Mouse (Mus musculus): ENCODE measurements at regions not wholly inside any gene's neighbourhood (a gene's known extent, or its start where the extent isn't known, plus 50 kb on each side); places are given as distances from the start of the nearest gene placed in this dataset.

- Histone ChIP-seq H3K79me2 (replicated peaks; ENCODE audit: control insufficient read depth, insufficient read depth, low read length) (no peaks in the 10 kb centered on the region), H3K36me3 (ENCODE audit: control insufficient read depth, insufficient read depth, low read length) (no peaks in the 10 kb centered on the region), H3K9ac (ENCODE audit: low read depth, low read length) (no peak overlapping the region), H3K27me3 (ENCODE audit: control insufficient read depth, insufficient read depth, low read length) (no peaks in the 10 kb centered on the region), H3K4me1 (ENCODE audit: control insufficient read depth, insufficient read depth, low read length) (no peaks in the 10 kb centered on the region), H3K4me3 (no peak overlapping the region), H3K27ac (no peak overlapping the region)
- WGBS, result 82% methylated on average over 8 of the region's 8 CpGs
- no peak for DNase-seq
- no peak for TF ChIP-seq POLR2A (IDR thresholded peaks at IDR 0.05; ENCODE audit: insufficient read depth, low read depth, low read length)
- no peak for TF ChIP-seq CTCF (IDR thresholded peaks at IDR 0.05)
- TF ChIP-seq EP300 (IDR thresholded peaks at IDR 0.05; ENCODE audit: insufficient read depth, low read depth, low read length), result no peak
- intact Hi-C loops (cut with DNase I), result no loop called here
Observed at GRCm38 (mm10) chr11:63507387-63507786, 378.6 kb downstream of the Pmp22 start.

- no peak overlapping the region for H3K27ac ChIP-seq
- H3K4me1 ChIP-seq (ENCODE audit: control insufficient read depth, insufficient read depth, low read length), result no peaks in the 10 kb centered on the region
- no peak overlapping the region for H3K9ac ChIP-seq (ENCODE audit: low read depth, low read length)
- no peak overlapping the region for H3K4me3 ChIP-seq
- TF ChIP-seq POLR2A (IDR thresholded peaks at IDR 0.05; ENCODE audit: insufficient read depth, low read depth, low read length) (no peak), CTCF (IDR thresholded peaks at IDR 0.05) (no peak), EP300 (IDR thresholded peaks at IDR 0.05; ENCODE audit: insufficient read depth, low read depth, low read length) (no peak)
- H3K36me3 ChIP-seq (ENCODE audit: control insufficient read depth, insufficient read depth, low read length), result no peaks in the 10 kb centered on the region
- no peaks in the 10 kb centered on the region for H3K27me3 ChIP-seq (ENCODE audit: control insufficient read depth, insufficient read depth, low read length)
- WGBS, result 82% methylated on average over 2 of the region's 2 CpGs
- H3K79me2 ChIP-seq (replicated peaks; ENCODE audit: control insufficient read depth, insufficient read depth, low read length), result no peaks in the 10 kb centered on the region
- no peak for DNase-seq
- intact Hi-C loops (cut with DNase I), result no loop called here
Observed at GRCm38 (mm10) chr11:63508727-63509126, 379.9 kb downstream of the Pmp22 start.

GRCm38 (mm10) chr11:63510611-63511010 lies 381.8 kb downstream of the Pmp22 start:
- H3K4me3 ChIP-seq, result no peak overlapping the region
- WGBS, result 84% methylated on average over 7 of the region's 7 CpGs
- H3K9ac ChIP-seq (ENCODE audit: low read depth, low read length), result no peak overlapping the region
- H3K27me3 ChIP-seq (ENCODE audit: control insufficient read depth, insufficient read depth, low read length), result no peaks in the 10 kb centered on the region
- H3K4me1 ChIP-seq (ENCODE audit: control insufficient read depth, insufficient read depth, low read length), result no peaks in the 10 kb centered on the region
- TF ChIP-seq CTCF (IDR thresholded peaks at IDR 0.05) (no peak), EP300 (IDR thresholded peaks at IDR 0.05; ENCODE audit: insufficient read depth, low read depth, low read length) (no peak), POLR2A (IDR thresholded peaks at IDR 0.05; ENCODE audit: insufficient read depth, low read depth, low read length) (no peak)
- no peaks in the 10 kb centered on the region for H3K36me3 ChIP-seq (ENCODE audit: control insufficient read depth, insufficient read depth, low read length)
- DNase-seq, result no peak
- no peaks in the 10 kb centered on the region for H3K79me2 ChIP-seq (replicated peaks; ENCODE audit: control insufficient read depth, insufficient read depth, low read length)
- H3K27ac ChIP-seq, result no peak overlapping the region
- intact Hi-C loops (cut with DNase I), result no loop called here

GRCm38 (mm10) chr11:63514615-63515014 lies 385.8 kb downstream of the Pmp22 start:
- DNase-seq, result no peak
- no peaks in the 10 kb centered on the region for H3K36me3 ChIP-seq (ENCODE audit: control insufficient read depth, insufficient read depth, low read length)
- 75% methylated on average over 3 of the region's 3 CpGs for WGBS
- no peaks in the 10 kb centered on the region for H3K27me3 ChIP-seq (ENCODE audit: control insufficient read depth, insufficient read depth, low read length)
- H3K9ac ChIP-seq (ENCODE audit: low read depth, low read length), result no peak overlapping the region
- H3K4me3 ChIP-seq, result no peak overlapping the region
- H3K4me1 ChIP-seq (ENCODE audit: control insufficient read depth, insufficient read depth, low read length), result 0 out of 2 replicates have a peak, but pooled peaks cover 1% of the 10 kb centered on the region
- no peaks in the 10 kb centered on the region for H3K79me2 ChIP-seq (replicated peaks; ENCODE audit: control insufficient read depth, insufficient read depth, low read length)
- intact Hi-C loops (cut with DNase I), result no loop called here
- no peak for TF ChIP-seq EP300 (IDR thresholded peaks at IDR 0.05; ENCODE audit: insufficient read depth, low read depth, low read length)
- no peak for TF ChIP-seq CTCF (IDR thresholded peaks at IDR 0.05)
- no peak for TF ChIP-seq POLR2A (IDR thresholded peaks at IDR 0.05; ENCODE audit: insufficient read depth, low read depth, low read length)
- H3K27ac ChIP-seq, result no peak overlapping the region

GRCm38 (mm10) chr11:63518847-63519246 lies 390.1 kb downstream of the Pmp22 start:
- Histone ChIP-seq H3K4me1 (ENCODE audit: control insufficient read depth, insufficient read depth, low read length) (0 out of 2 replicates have a peak, but pooled peaks cover 1% of the 10 kb centered on the region), H3K9ac (ENCODE audit: low read depth, low read length) (no peak overlapping the region), H3K27ac (no peak overlapping the region), H3K4me3 (no peak overlapping the region), H3K79me2 (replicated peaks; ENCODE audit: control insufficient read depth, insufficient read depth, low read length) (no peaks in the 10 kb centered on the region), H3K27me3 (ENCODE audit: control insufficient read depth, insufficient read depth, low read length) (no peaks in the 10 kb centered on the region), H3K36me3 (ENCODE audit: control insufficient read depth, insufficient read depth, low read length) (no peaks in the 10 kb centered on the region)
- TF ChIP-seq POLR2A (IDR thresholded peaks at IDR 0.05; ENCODE audit: insufficient read depth, low read depth, low read length) (no peak), EP300 (IDR thresholded peaks at IDR 0.05; ENCODE audit: insufficient read depth, low read depth, low read length) (no peak), CTCF (IDR thresholded peaks at IDR 0.05) (no peak)
- 30% methylated on average over 6 of the region's 6 CpGs for WGBS
- intact Hi-C loops (cut with DNase I), result no loop called here
- DNase-seq, result peak in 1 of 2 experiments; percentile 16

GRCm38 (mm10) chr11:63524254-63524653 lies 395.5 kb downstream of the Pmp22 start:
- no peaks in the 10 kb centered on the region for H3K4me1 ChIP-seq (ENCODE audit: control insufficient read depth, insufficient read depth, low read length)
- no peaks in the 10 kb centered on the region for H3K36me3 ChIP-seq (ENCODE audit: control insufficient read depth, insufficient read depth, low read length)
- H3K4me3 ChIP-seq, result no peak overlapping the region
- DNase-seq, result no peak
- H3K9ac ChIP-seq (ENCODE audit: low read depth, low read length), result no peak overlapping the region
- H3K27ac ChIP-seq, result no peak overlapping the region
- no peaks in the 10 kb centered on the region for H3K79me2 ChIP-seq (replicated peaks; ENCODE audit: control insufficient read depth, insufficient read depth, low read length)
- no peak for TF ChIP-seq CTCF (IDR thresholded peaks at IDR 0.05)
- TF ChIP-seq POLR2A (IDR thresholded peaks at IDR 0.05; ENCODE audit: insufficient read depth, low read depth, low read length), result no peak
- TF ChIP-seq EP300 (IDR thresholded peaks at IDR 0.05; ENCODE audit: insufficient read depth, low read depth, low read length), result no peak
- intact Hi-C loops (cut with DNase I), result no loop called here
- WGBS, result 41% methylated on average over 7 of the region's 7 CpGs
- no peaks in the 10 kb centered on the region for H3K27me3 ChIP-seq (ENCODE audit: control insufficient read depth, insufficient read depth, low read length)

Data from heart, adult 2 months (tissue).